Mouse (Mus musculus): ENCODE measurements around the gene Fuk. TPM values are rescaled to one million over a fixed set of nuclear protein-coding genes. Genes with fewer than 3 reads are reported as not detected.

The Fuk gene
- total RNA-seq, 2 experiments from 2014 or later: 16.9 to 18.1 TPM

Other genes with a start within 250 kb of the Fuk start
- 100 to 1,000 TPM; 220 to 233 TPM for gene Mtss1l, start 181.0 kb downstream of the Fuk start, total RNA-seq (2021)
- 10 to 100 TPM; 65.2 to 75.8 TPM for gene Il34, start 96.6 kb downstream of the Fuk start, total RNA-seq (2021)
- 10 to 100 TPM; 60.8 to 65.7 TPM for gene Cog4, start 55.9 kb downstream of the Fuk start, total RNA-seq (2021)
- gene Sf3b3, start 55.7 kb downstream of the Fuk start, total RNA-seq (2021): 10 to 100 TPM; 59.2 to 61.3 TPM
- 10 to 100 TPM; 92.7 to 95.8 TPM for gene St3gal2, start 17.4 kb upstream of the Fuk start, total RNA-seq (2021)
- 10 to 100 TPM; 33.1 to 37.2 TPM for gene Ddx19a, start 95.3 kb upstream of the Fuk start, total RNA-seq (2021)
- gene Ddx19b, start 129.3 kb upstream of the Fuk start, total RNA-seq (2021): 10 to 100 TPM; 23.2 to 24.5 TPM
- gene Aars, start 130.7 kb upstream of the Fuk start, total RNA-seq (2021): 100 to 1,000 TPM in 1 of 2 experiments, 10 to 100 TPM in 1; 96.8 to 107 TPM
- gene Exosc6, start 153.9 kb upstream of the Fuk start, total RNA-seq (2021): not detected
- gene Clec18a, start 189.9 kb upstream of the Fuk start, total RNA-seq (2021): 1 to 10 TPM; 1.5 to 2.1 TPM
- gene Pdpr, start 192.1 kb upstream of the Fuk start, total RNA-seq (2021): 10 to 100 TPM; 26.9 to 30.3 TPM